Mouse (Mus musculus) bone marrow, adult 2 months (tissue): Measurements from ENCODE around the gene Oxct2a. TPM values are rescaled to one million over a fixed set of nuclear protein-coding genes. Genes with fewer than 3 reads are reported as not detected.
A peak's percentile ranks its signal among the peaks of the same experiment; 100 is the strongest.
"Not testable (repeated sequence)": the region's sequence is repeated elsewhere in the genome, so short reads cannot be mapped to it uniquely, and the experiment has no call there.

ENCODE experiments used
- H3K27ac ChIP-seq: fragments of 200-500 bp; 2 replicates; pipeline ENCODE4 v1.5.1; 2012; ENCODE audit warnings: low read depth, mild to moderate bottlenecking, control low read depth, inconsistent platforms, low read length; ENCODE audit not compliant: control insufficient read depth, poor library complexity, insufficient read depth
- H3K4me1 ChIP-seq: fragments of 200-500 bp; 2 replicates; pipeline ENCODE4 v1.6.1; 2011; ENCODE audit warnings: low read length; ENCODE audit not compliant: control insufficient read depth, insufficient read depth
- H3K4me3 ChIP-seq: fragments of 200-500 bp; replicated peaks from 2 replicates; pipeline ENCODE3; 2011; ENCODE audit warnings: mild to moderate bottlenecking, low read depth, low read length, control low read depth; ENCODE audit not compliant: control insufficient read depth
- CTCF ChIP-seq: fragments of 200-500 bp; IDR thresholded peaks from 2 replicates; pipeline ENCODE4 v1.5.1; 2011; ENCODE audit warnings: low read length, control low read depth; ENCODE audit not compliant: control insufficient read depth, insufficient read depth
- POLR2A ChIP-seq: fragments of 200-500 bp; IDR thresholded peaks from 2 replicates; pipeline ENCODE4 v1.6.1; 2011; ENCODE audit warnings: low read depth, mild to moderate bottlenecking, control low read depth, low read length, borderline replicate concordance; ENCODE audit not compliant: control insufficient read depth
- WGBS: fragments of 180-500 bp; shearing (Covaris S2); methylation state at CpG from one replicate; pipeline ENCODE4 v1.1.7; 2018; 5-methylcytosine and 5-hydroxymethylcytosine counted together
- polyA plus RNA-seq: library from polyadenylated mRNA; stranded (reverse); fragments of >200 nt; gene quantifications from 2 replicates; pipeline ENCODE4 v1.2.4, GENCODE M21; 2011; ENCODE audit warnings: low replicate concordance; ENCODE audit not compliant: missing spikeins, insufficient read depth, insufficient read length

Oxct2a gene
- polyA plus RNA-seq, 1 experiment: not detected

- H3K27ac ChIP-seq: no peak overlapping the region
- WGBS: 86% methylated on average over 7 of the region's 7 CpGs
- no peak overlapping the region for H3K4me3 ChIP-seq
- no peak for TF ChIP-seq POLR2A
- no peak for TF ChIP-seq CTCF
- no peaks in the 10 kb centered on the region; the same call in 1 of the 2 replicates for H3K4me1 ChIP-seq
Observed at GRCm38 (mm10) chr4:123292989-123293388, 30.4 kb downstream of the Oxct2a start.

DNA sequence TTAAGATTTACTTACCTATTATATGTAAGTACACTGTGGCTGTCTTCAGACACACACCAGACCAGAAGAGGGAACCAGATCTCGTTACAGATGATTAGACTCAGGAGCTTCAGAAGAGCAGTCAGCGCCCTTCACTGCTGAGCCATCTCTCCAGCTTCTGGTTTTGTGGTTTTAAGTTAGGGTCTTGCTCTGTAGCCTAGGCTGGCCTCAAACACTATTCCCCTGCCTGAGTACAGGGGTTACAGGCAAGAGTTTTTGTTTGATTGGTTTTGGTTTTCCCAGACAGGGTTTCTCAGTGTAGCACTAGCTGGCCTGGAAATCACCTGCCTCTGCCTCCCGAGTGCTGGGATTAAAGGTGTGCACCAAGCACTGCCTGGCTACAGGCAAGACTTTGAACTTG is 31.0 kb downstream of the Oxct2a start:
- WGBS: 82% methylated on average over 3 of the region's 3 CpGs
- no peak overlapping the region for H3K27ac ChIP-seq
- H3K4me1 ChIP-seq: peaks cover 3% of the 10 kb centered on the region
- no peak overlapping the region for H3K4me3 ChIP-seq
- no peak for TF ChIP-seq CTCF
- TF ChIP-seq POLR2A: no peak

- peaks cover 3% of the 10 kb centered on the region for H3K4me1 ChIP-seq
- H3K27ac ChIP-seq: no peak overlapping the region
- no peak for TF ChIP-seq POLR2A
- TF ChIP-seq CTCF: no peak
- no peak overlapping the region for H3K4me3 ChIP-seq
- WGBS: 94% methylated on average over 12 of the region's 12 CpGs
Observed at GRCm38 (mm10) chr4:123289038-123289437, 34.4 kb downstream of the Oxct2a start.

- Histone ChIP-seq H3K4me3 (no peak overlapping the region), H3K4me1 (peaks cover 3% of the 10 kb centered on the region), H3K27ac (peak overlapping the region; percentile 75)
- TF ChIP-seq POLR2A: no peak
- no peak for TF ChIP-seq CTCF
- 55% methylated on average over 2 of the region's 2 CpGs for WGBS
Observed at GRCm38 (mm10) chr4:123286790-123287189, 36.6 kb downstream of the Oxct2a start.

- Histone ChIP-seq H3K4me1 (peaks cover 3% of the 10 kb centered on the region), H3K4me3 (peak overlapping the region; percentile 95), H3K27ac (peak overlapping the region; percentile 82)
- TF ChIP-seq POLR2A: no peak
- TF ChIP-seq CTCF: no peak
- 42% methylated on average over 6 of the region's 6 CpGs for WGBS
Observed at GRCm38 (mm10) chr4:123284731-123285624, 38.5 kb downstream of the Oxct2a start.

DNA sequence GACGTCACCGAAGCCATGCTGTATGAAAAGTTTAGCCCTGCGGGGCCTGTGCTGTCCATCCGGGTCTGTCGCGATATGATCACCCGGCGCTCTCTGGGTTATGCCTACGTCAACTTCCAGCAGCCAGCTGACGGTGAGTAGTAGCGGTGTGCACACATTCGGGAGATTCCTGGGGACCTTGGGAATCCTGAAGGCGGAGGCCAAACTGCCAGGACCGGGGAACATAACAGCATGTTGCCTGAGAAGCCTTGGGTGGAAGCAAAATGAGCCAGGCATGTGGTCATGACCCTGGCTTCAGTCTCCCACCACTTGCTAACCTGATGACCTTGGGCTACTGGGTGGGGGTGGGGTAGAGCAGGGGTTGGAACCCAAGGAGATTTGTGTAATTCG is 39.8 kb downstream of the Oxct2a start:
- peak overlapping the region; percentile 82 for H3K27ac ChIP-seq
- peak overlapping the region; percentile 95 for H3K4me3 ChIP-seq
- under 1% methylated on average over 14 of the region's 15 CpGs for WGBS
- not testable (repeated sequence) for H3K4me1 ChIP-seq

DNA sequence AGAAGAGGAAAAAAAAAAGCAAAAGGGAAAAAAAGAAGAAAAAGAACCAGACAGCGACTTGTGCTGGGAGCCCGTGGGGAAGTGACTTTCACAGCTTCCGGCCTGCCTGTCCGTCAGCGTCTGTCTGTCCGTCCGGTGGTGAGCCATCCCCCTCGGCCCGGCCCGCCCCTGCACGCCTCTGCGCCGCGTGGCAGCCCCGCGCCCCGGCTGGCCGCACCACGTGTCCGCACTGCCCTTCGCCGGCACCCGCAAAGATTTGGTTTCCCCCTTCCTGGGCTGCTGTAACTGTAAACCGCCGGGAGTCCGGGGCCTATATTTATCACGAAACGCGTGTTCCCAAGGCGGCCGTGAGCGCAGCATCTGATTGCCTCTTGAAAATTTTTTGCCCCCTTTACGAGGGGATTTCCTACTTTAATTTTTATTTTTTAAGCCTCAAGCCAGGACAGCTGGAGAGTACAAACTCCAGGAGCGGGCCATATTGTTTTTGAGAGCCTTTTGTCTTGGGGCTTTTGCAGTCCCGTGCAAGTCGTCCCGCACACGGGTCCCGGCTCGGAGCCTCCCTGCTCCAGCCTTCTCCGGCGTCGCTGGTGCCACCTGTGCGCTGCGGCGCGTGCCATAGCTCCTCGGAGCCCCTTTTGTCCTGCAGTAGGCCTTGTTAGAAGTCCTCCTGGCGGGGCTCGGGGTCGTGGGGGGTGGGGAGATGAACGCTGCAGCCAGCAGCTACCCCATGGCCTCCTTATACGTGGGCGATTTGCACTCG is 40.3 kb downstream of the Oxct2a start:
- H3K4me3 ChIP-seq: peak overlapping the region; percentile 54
- not testable (repeated sequence) for H3K27ac ChIP-seq, H3K4me1 ChIP-seq
- WGBS: under 1% methylated on average over 53 of the region's 55 CpGs

GRCm38 (mm10) chr4:123282500-123282899 is 40.9 kb downstream of the Oxct2a start:
- peak overlapping the region; percentile 54 for H3K4me3 ChIP-seq
- H3K27ac ChIP-seq: peak overlapping the region; percentile 79
- peak; percentile 74; the same call in 1 of the 2 replicates for TF ChIP-seq POLR2A
- TF ChIP-seq CTCF: peak; percentile 85
- peaks cover under 1% of the 10 kb centered on the region for H3K4me1 ChIP-seq
- under 1% methylated on average over 25 of the region's 25 CpGs for WGBS
